Mouse (Mus musculus) brain, embryonic 14.5 days (tissue): Measurements from ENCODE around the gene Capn3.

Experiments
- CTCF ChIP-seq: fragments of 200-500 bp; IDR thresholded peaks from 2 replicates; pipeline ENCODE4 v1.5.1; 2012; ENCODE audit warnings: inconsistent platforms, mild to moderate bottlenecking, moderate library complexity, borderline replicate concordance; ENCODE audit not compliant: insufficient read depth, insufficient read length; ENCODE audit errors: extremely low read depth
- POLR2A ChIP-seq: fragments of 200-500 bp; IDR thresholded peaks from 2 replicates; pipeline ENCODE4 v1.6.1; 2012; ENCODE audit warnings: mild to moderate bottlenecking, inconsistent platforms, borderline replicate concordance; ENCODE audit not compliant: poor library complexity, insufficient read depth, insufficient read length, severe bottlenecking; ENCODE audit errors: extremely low read depth

DNA sequence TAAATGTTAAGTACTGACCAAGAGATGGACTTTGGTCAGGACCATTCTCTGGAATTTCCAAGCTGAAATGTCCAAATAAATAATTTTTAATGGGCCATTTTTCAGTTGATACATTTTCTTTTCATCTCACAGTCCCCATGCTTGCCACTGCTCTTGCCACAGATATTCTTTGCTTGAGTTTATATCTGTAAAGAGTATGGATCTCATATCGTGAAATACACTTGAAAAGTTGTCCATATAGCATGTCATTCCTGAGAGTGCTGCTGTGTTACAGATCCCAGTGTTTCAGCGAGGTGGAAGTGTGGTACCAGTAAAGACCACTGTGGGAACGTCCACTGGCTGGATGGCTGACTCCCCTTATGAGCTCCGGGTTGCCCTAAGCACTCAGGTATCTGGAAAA is at the start of gene Capn3:
- TF ChIP-seq POLR2A (no peak), CTCF (no peak)
